Mouse (Mus musculus) adrenal gland, postnatal 0 days (tissue): ENCODE measurements around the gene Hp1bp3. TPM values are rescaled to one million over a fixed set of nuclear protein-coding genes. Genes with fewer than 3 reads are reported as not detected.

ENCODE experiments used
- polyA plus RNA-seq: library from polyadenylated mRNA; unstranded; fragments of >200 nt; fragmentation: Nextera tagmentation; extraction: Ambion mirVana; gene quantifications from 2 replicates; pipeline ENCODE4 v1.2.1, GENCODE M21; 2015

The Hp1bp3 gene
- 100 and 134 TPM in 2 replicates for polyA plus RNA-seq

GRCm38 (mm10) chr4:138216200-138216890, at the start of gene Hp1bp3:
Gene Hp1bp3, plus strand, starts transcription at chr4:138216296.

DNA sequence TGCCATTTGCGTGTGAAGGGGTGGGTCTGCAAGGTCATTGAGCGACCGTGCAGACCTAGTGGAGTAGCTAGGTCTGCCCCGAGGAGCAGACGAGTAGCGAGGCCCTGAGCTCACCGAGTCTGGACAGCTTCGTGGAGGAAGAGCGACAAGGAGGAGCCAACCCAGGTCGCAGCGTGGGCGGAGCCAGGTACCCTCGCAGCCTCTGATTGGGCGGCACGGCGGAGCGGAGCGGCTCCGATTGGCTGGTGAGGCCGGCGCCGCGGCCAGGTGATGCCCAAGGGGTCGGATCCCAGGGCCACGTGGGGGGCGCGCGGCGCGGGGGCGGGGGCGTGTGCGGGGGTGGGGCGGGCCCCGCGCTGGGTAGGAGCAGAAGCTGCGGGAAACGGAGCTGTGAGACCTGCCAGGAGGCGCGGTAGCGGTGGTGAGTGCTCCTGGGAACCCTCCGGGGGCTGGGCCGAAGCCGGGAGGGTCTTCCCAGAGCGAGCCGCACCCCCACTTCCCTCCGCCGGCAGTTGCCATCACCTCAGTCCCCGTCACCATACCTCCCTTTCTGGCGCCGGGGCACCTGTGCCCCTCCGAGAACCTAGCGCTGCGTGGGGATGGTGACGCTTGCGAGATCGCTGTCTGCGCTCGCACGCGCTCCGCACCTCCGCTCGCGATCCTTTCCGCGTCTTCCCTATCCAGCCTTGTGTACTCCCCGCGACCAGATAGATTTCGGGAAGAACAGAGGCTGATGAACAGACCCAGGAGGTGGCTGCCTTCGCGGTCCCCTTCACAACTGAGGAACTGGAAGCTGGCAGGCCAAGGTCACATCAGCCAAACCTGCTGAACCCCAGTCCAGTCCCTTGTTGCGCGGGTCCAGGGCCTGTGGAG, 34.2 kb downstream of the Hp1bp3 start, which contains the start of the genes Sh2d5 and Kif17:
Sh2d5 (plus strand) TSS at position 316 of the 873 bp plus-strand sequence.
Kif17 (plus strand) TSS at position 348 of the 873 bp plus-strand sequence.

Other genes with a start within 250 kb of the Hp1bp3 start
- 22.2 and 29.8 TPM in 2 replicates for gene Eif4g3, start 223.3 kb upstream of the Hp1bp3 start, polyA plus RNA-seq
- 1.4 and 1.8 TPM in 2 replicates for gene Sh2d5, start 34.1 kb downstream of the Hp1bp3 start, polyA plus RNA-seq
- 3.3 and 5.4 TPM in 2 replicates for gene Kif17, start 34.1 kb downstream of the Hp1bp3 start, polyA plus RNA-seq
- gene Ddost, start 88.4 kb downstream of the Hp1bp3 start, polyA plus RNA-seq, result 181 and 230 TPM in 2 replicates
- gene Pink1, start 110.0 kb downstream of the Hp1bp3 start, polyA plus RNA-seq, result 171 and 194 TPM in 2 replicates
- 24.5 and 31.3 TPM in 2 replicates for gene Cda, start 151.7 kb downstream of the Hp1bp3 start, polyA plus RNA-seq
- 0.46 and 1.1 TPM in 2 replicates for gene Fam43b, start 180.2 kb downstream of the Hp1bp3 start, polyA plus RNA-seq
- 11.9 and 19.7 TPM in 2 replicates for gene Mul1, start 218.4 kb downstream of the Hp1bp3 start, polyA plus RNA-seq
- gene Camk2n1, start 238.0 kb downstream of the Hp1bp3 start, polyA plus RNA-seq, result 7.2 and 10.2 TPM in 2 replicates